In the genomic region with DNA sequence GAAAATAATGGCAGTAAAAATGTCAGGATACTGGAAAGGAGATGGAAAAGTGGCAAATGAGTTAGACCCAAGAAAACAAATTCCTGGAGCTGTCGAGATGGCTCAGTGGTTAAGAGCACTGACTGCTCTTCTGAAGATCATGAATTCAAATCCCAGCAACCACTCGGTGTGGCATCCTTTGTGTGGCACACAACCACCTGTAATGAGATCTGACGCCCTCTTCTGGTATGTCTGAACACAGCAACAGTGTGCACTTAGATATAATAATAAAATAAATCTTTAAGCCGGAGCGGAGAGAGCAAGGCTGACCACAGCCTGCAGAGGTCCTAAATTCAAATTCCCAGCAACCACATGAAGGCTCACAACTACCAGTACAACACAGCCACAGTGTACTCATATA, we compare ENCODE assay signal across 27 mouse cellular contexts. TPM values are rescaled to one million over a fixed set of nuclear protein-coding genes. Genes with fewer than 3 reads are reported as not detected.
DNase-seq lines count a peak whose midpoint lies in the region; ATAC-seq and TF ChIP-seq lines count a peak whose summit lies in the region.
"Had no signal": no experiment of that assay in that cellular context is flagged by ENCODE, and none has a peak within 500 bp of the region (broad histone marks: within the 10 kb centered on the region; RNA-seq: fewer than 3 reads in every experiment).

No protein-coding gene starts in this region.

- in situ Hi-C loops in CH12.LX (cut with MboI; ENCODE audit: low pct_ligation_motif_present, low pct_unique_long_range_greater_than_20kb, low sequenced_read_pairs): no loop called here

- no peaks in the 10 kb centered on the region for H3K9me3 ChIP-seq in intestine, postnatal 0 days (ENCODE audit: control insufficient read depth)
- no peaks in the 10 kb centered on the region for H3K9me3 ChIP-seq in intestine, embryonic 15.5 days
- no peaks in the 10 kb centered on the region for H3K9me3 ChIP-seq in midbrain, embryonic 10.5 days (replicated peaks)
- no peaks in the 10 kb centered on the region for H3K9me3 ChIP-seq in midbrain, embryonic 15.5 days
- H3K9me3 ChIP-seq in CH12.LX (replicated peaks; ENCODE audit: low read length): peaks cover 5% of the 10 kb centered on the region
- H3K9me3 ChIP-seq in hindbrain, embryonic 12.5 days (replicated peaks): no peaks in the 10 kb centered on the region
- H3K9me3 ChIP-seq in hindbrain, embryonic 11.5 days (ENCODE audit: control insufficient read depth, low read length): no peaks in the 10 kb centered on the region
- H3K9me3 ChIP-seq: forebrain, embryonic 12.5 days; hindbrain, embryonic 13.5 days; kidney, embryonic 15.5 days; liver, embryonic 15.5 days; lung, embryonic 15.5 days; midbrain, embryonic 13.5 days; neural tube, embryonic 12.5 days had no signal

- dilution Hi-C loops in CH12.LX (cut with MboI; ENCODE audit: extremely low pct_ligation_motif_present, extremely low pct_unique_long_range_greater_than_20kb, low sequenced_read_pairs): no loop called here

- no peak for ATAC-seq in intestine, postnatal 0 days
- ATAC-seq in intestine, embryonic 15.5 days: no peak
- ATAC-seq in midbrain, embryonic 15.5 days (replicated peaks): no peak
- no peak for ATAC-seq in hindbrain, embryonic 12.5 days (ENCODE audit: low FRiP score)
- no peak for ATAC-seq in hindbrain, embryonic 11.5 days (ENCODE audit: low FRiP score)

- H3K27ac ChIP-seq in intestine, postnatal 0 days (ENCODE audit: low read depth, low read length): no peak overlapping the region
- no peak overlapping the region for H3K27ac ChIP-seq in intestine, embryonic 15.5 days
- H3K27ac ChIP-seq in midbrain, embryonic 10.5 days (replicated peaks): peak overlapping the region; percentile 82; the same call in 1 of the 2 replicates
- no peak overlapping the region for H3K27ac ChIP-seq in midbrain, embryonic 15.5 days
- no peak overlapping the region for H3K27ac ChIP-seq in CH12.LX (ENCODE audit: insufficient read depth, low read depth)
- H3K27ac ChIP-seq in hindbrain, embryonic 12.5 days: no peak overlapping the region
- no peak overlapping the region for H3K27ac ChIP-seq in hindbrain, embryonic 11.5 days (ENCODE audit: low read depth, low read length)
- H3K27ac ChIP-seq: hindbrain, embryonic 13.5 days; kidney, embryonic 15.5 days; liver, embryonic 15.5 days; lung, embryonic 15.5 days; midbrain, embryonic 13.5 days; neural tube, embryonic 12.5 days had no signal

- TF ChIP-seq EP300 in CH12.LX (IDR thresholded peaks at IDR 0.05; ENCODE audit: low read length): no peak

- H3K79me2 ChIP-seq in CH12.LX (replicated peaks; ENCODE audit: control insufficient read depth, extremely low read depth, insufficient read depth, poor library complexity, severe bottlenecking): no peaks in the 10 kb centered on the region

- no peak overlapping the region for H3K9ac ChIP-seq in intestine, postnatal 0 days (ENCODE audit: low read depth, low read length)
- no peak overlapping the region for H3K9ac ChIP-seq in intestine, embryonic 15.5 days
- no peak overlapping the region for H3K9ac ChIP-seq in midbrain, embryonic 15.5 days
- H3K9ac ChIP-seq in CH12.LX (ENCODE audit: insufficient read depth, low read depth): no peak overlapping the region
- H3K9ac ChIP-seq in hindbrain, embryonic 12.5 days: no peak overlapping the region
- H3K9ac ChIP-seq in hindbrain, embryonic 11.5 days (ENCODE audit: low read depth, low read length): no peak overlapping the region
- H3K9ac ChIP-seq: forebrain, embryonic 12.5 days; hindbrain, embryonic 13.5 days; kidney, embryonic 15.5 days; liver, embryonic 15.5 days; lung, embryonic 15.5 days; midbrain, embryonic 13.5 days; neural tube, embryonic 12.5 days had no signal

- TF ChIP-seq POLR2A in CH12.LX (IDR thresholded peaks at IDR 0.05; ENCODE audit: low read depth, low read length): no peak

- no peak overlapping the region for H3K4me3 ChIP-seq in intestine, postnatal 0 days (ENCODE audit: low read depth, low read length)
- no peak overlapping the region for H3K4me3 ChIP-seq in intestine, embryonic 15.5 days (replicated peaks)
- no peak overlapping the region for H3K4me3 ChIP-seq in midbrain, embryonic 10.5 days
- H3K4me3 ChIP-seq in midbrain, embryonic 15.5 days: no peak overlapping the region
- H3K4me3 ChIP-seq in CH12.LX (replicated peaks in 1 of 3; ENCODE audit: low read depth in 2 of 3, low read length in 2 of 3, poor library complexity in 1 of 3): no peak overlapping the region
- H3K4me3 ChIP-seq in hindbrain, embryonic 12.5 days: no peak overlapping the region
- no peak overlapping the region for H3K4me3 ChIP-seq in hindbrain, embryonic 11.5 days (ENCODE audit: low read depth, low read length)
- H3K4me3 ChIP-seq: erythroblast, embryonic 14.5 days; forebrain, embryonic 12.5 days; hindbrain, embryonic 13.5 days; kidney, embryonic 15.5 days; liver, embryonic 15.5 days; lung, embryonic 15.5 days; midbrain, embryonic 13.5 days; myocyte; neural tube, embryonic 12.5 days had no signal

- no peaks in the 10 kb centered on the region for H3K36me3 ChIP-seq in intestine, postnatal 0 days (ENCODE audit: control insufficient read depth, insufficient read depth)
- no peaks in the 10 kb centered on the region for H3K36me3 ChIP-seq in intestine, embryonic 15.5 days
- no peaks in the 10 kb centered on the region for H3K36me3 ChIP-seq in midbrain, embryonic 10.5 days
- H3K36me3 ChIP-seq in midbrain, embryonic 15.5 days (replicated peaks): no peaks in the 10 kb centered on the region
- no peaks in the 10 kb centered on the region for H3K36me3 ChIP-seq in CH12.LX (replicated peaks in 1 of 2; ENCODE audit: control insufficient read depth in 1 of 2, insufficient read depth in 1 of 2, low read length in 1 of 2)
- H3K36me3 ChIP-seq in hindbrain, embryonic 12.5 days: no peaks in the 10 kb centered on the region
- H3K36me3 ChIP-seq in hindbrain, embryonic 11.5 days (ENCODE audit: control insufficient read depth, insufficient read depth, low read length): no peaks in the 10 kb centered on the region
- H3K36me3 ChIP-seq: forebrain, embryonic 12.5 days; hindbrain, embryonic 13.5 days; kidney, embryonic 15.5 days; liver, embryonic 15.5 days; lung, embryonic 15.5 days; midbrain, embryonic 13.5 days; neural tube, embryonic 12.5 days had no signal

- DNase-seq in midbrain, embryonic 10.5 days (ENCODE audit: low spot score): no peak
- peak; percentile 43 for DNase-seq in CH12.LX (ENCODE audit: extremely low read depth)
- peak; percentile 43 for DNase-seq in R1 (ENCODE audit: low read depth, low spot score)
- DNase-seq in hindbrain, embryonic 11.5 days (ENCODE audit: low spot score): no peak
- DNase-seq: adrenal gland, postnatal 25 days; B cell, adult 2 months; cerebellum, adult 18-20 months; cerebellum, postnatal 14 days; gastrocnemius, postnatal 10 days; kidney, adult 11 months; kidney, postnatal 36 days; layer of hippocampus, postnatal 36 days; lung, postnatal 36 days; thymus, postnatal 4 days had no signal

- 80% methylated on average over 5 of the region's 5 CpGs for WGBS in intestine, postnatal 0 days
- 78% methylated on average over 5 of the region's 5 CpGs for WGBS in intestine, embryonic 15.5 days
- WGBS in midbrain, embryonic 10.5 days: 81% methylated on average over 5 of the region's 5 CpGs
- 72% methylated on average over 5 of the region's 5 CpGs for WGBS in midbrain, embryonic 15.5 days
- 85% methylated on average over 5 of the region's 5 CpGs for WGBS in hindbrain, embryonic 12.5 days
- WGBS in hindbrain, embryonic 11.5 days: 73% methylated on average over 5 of the region's 5 CpGs

- H3K4me1 ChIP-seq in intestine, postnatal 0 days (replicated peaks; ENCODE audit: control insufficient read depth, insufficient read depth, low read length): no peaks in the 10 kb centered on the region
- H3K4me1 ChIP-seq in intestine, embryonic 15.5 days (replicated peaks): peaks cover 8% of the 10 kb centered on the region; the same call in 1 of the 2 replicates
- peaks cover 14% of the 10 kb centered on the region for H3K4me1 ChIP-seq in midbrain, embryonic 10.5 days
- H3K4me1 ChIP-seq in midbrain, embryonic 15.5 days: peaks cover 3% of the 10 kb centered on the region; the same call in 1 of the 2 replicates
- peaks cover 4 to 31% of the 10 kb centered on the region in 2 experiments for H3K4me1 ChIP-seq in CH12.LX (ENCODE audit: control insufficient read depth in 1 of 2, insufficient read depth in 2 of 2)
- H3K4me1 ChIP-seq in hindbrain, embryonic 12.5 days: peaks cover 4% of the 10 kb centered on the region; the same call in 1 of the 2 replicates
- H3K4me1 ChIP-seq in hindbrain, embryonic 11.5 days (replicated peaks; ENCODE audit: control insufficient read depth, insufficient read depth, low read length): no peaks in the 10 kb centered on the region
- H3K4me1 ChIP-seq: hindbrain, embryonic 13.5 days; liver, embryonic 15.5 days had no signal

- no peaks in the 10 kb centered on the region for H3K27me3 ChIP-seq in intestine, postnatal 0 days (replicated peaks; ENCODE audit: control insufficient read depth, insufficient read depth, low read length)
- H3K27me3 ChIP-seq in intestine, embryonic 15.5 days (replicated peaks): no peaks in the 10 kb centered on the region
- no peaks in the 10 kb centered on the region for H3K27me3 ChIP-seq in midbrain, embryonic 10.5 days (ENCODE audit: low read depth, poor library complexity, severe bottlenecking)
- H3K27me3 ChIP-seq in midbrain, embryonic 15.5 days (replicated peaks): no peaks in the 10 kb centered on the region
- H3K27me3 ChIP-seq in CH12.LX (replicated peaks): no peaks in the 10 kb centered on the region
- no peaks in the 10 kb centered on the region for H3K27me3 ChIP-seq in hindbrain, embryonic 12.5 days
- H3K27me3 ChIP-seq in hindbrain, embryonic 11.5 days (ENCODE audit: control insufficient read depth, insufficient read depth, low read length): no peaks in the 10 kb centered on the region
- H3K27me3 ChIP-seq: forebrain, embryonic 12.5 days; hindbrain, embryonic 13.5 days; kidney, embryonic 15.5 days; liver, embryonic 15.5 days; lung, embryonic 15.5 days; midbrain, embryonic 13.5 days; neural tube, embryonic 12.5 days had no signal

- TF ChIP-seq CTCF in intestine, postnatal 0 days (IDR thresholded peaks at IDR 0.05; ENCODE audit: low read depth): peak; percentile 30; the same call in 1 of the 2 replicates
- peak; percentile 19 to 53; a peak in 2 of 4 replicates for TF ChIP-seq CTCF in CH12.LX (conservative IDR thresholded peaks at IDR 0.05 in 1 of 2, IDR thresholded peaks at IDR 0.05 in 1 of 2; ENCODE audit: low read depth in 2 of 2, low read length in 2 of 2)

- no peak overlapping the region for H3K4me2 ChIP-seq in intestine, postnatal 0 days (replicated peaks; ENCODE audit: low read depth)
- H3K4me2 ChIP-seq in intestine, embryonic 15.5 days (replicated peaks): no peak overlapping the region
- no peak overlapping the region for H3K4me2 ChIP-seq in midbrain, embryonic 15.5 days
- H3K4me2 ChIP-seq in CH12.LX (ENCODE audit: insufficient read depth, low read depth, poor library complexity, severe bottlenecking): no peak overlapping the region
- no peak overlapping the region for H3K4me2 ChIP-seq in hindbrain, embryonic 12.5 days (replicated peaks)
- H3K4me2 ChIP-seq in hindbrain, embryonic 11.5 days (replicated peaks; ENCODE audit: low read depth, low read length): no peak overlapping the region
- H3K4me2 ChIP-seq: forebrain, embryonic 12.5 days; hindbrain, embryonic 13.5 days; liver, embryonic 15.5 days; midbrain, embryonic 13.5 days had no signal

- TF ChIP-seq RAD21 in CH12.LX (IDR thresholded peaks at IDR 0.05; ENCODE audit: low read depth, low read length): peak; percentile 24

RNA-seq across cellular contexts. Expression of gene 6030458C11Rik, which starts 35.9 kb away (rescaled TPM):
- polyA plus RNA-seq in intestine, postnatal 0 days (2015; fragmentation: Nextera tagmentation; extraction: Ambion mirVana): 10.0 and 12.1 TPM in 2 replicates
- polyA plus RNA-seq in intestine, embryonic 15.5 days (2015; fragmentation: Nextera tagmentation; extraction: Ambion mirVana): 30.5 and 31.7 TPM in 2 replicates
- polyA plus RNA-seq in midbrain, embryonic 10.5 days (2016; fragmentation: Nextera tagmentation; extraction: Ambion mirVana): 42.6 and 44.6 TPM in 2 replicates
- 33.8 and 37.0 TPM in 2 replicates for polyA plus RNA-seq in midbrain, embryonic 15.5 days (2015; fragmentation: Nextera tagmentation; extraction: Ambion mirVana)
- total RNA-seq in CH12.LX (2012; rRNA removed): 17.5 and 20.6 TPM in 2 replicates
- total RNA-seq in CH12.LX (2014; rRNA removed): 38.3 and 38.7 TPM in 2 replicates
- polyA plus RNA-seq in CH12.LX (2012; ENCODE audit: insufficient read length, low read depth): 29.5 and 30.6 TPM in 2 replicates
- polyA plus RNA-seq in hindbrain, embryonic 12.5 days (2016; fragmentation: Nextera tagmentation; extraction: Ambion mirVana): 39.9 and 40.6 TPM in 2 replicates
- polyA plus RNA-seq in hindbrain, embryonic 11.5 days (2014; fragmentation: Nextera tagmentation; extraction: Ambion mirVana): 27.7 and 38.6 TPM in 2 replicates

RNA-seq across cellular contexts. Expression of gene Drosha, which starts 36.1 kb away (rescaled TPM):
- 8.4 and 8.9 TPM in 2 replicates for polyA plus RNA-seq in intestine, postnatal 0 days (2015; fragmentation: Nextera tagmentation; extraction: Ambion mirVana)
- polyA plus RNA-seq in intestine, embryonic 15.5 days (2015; fragmentation: Nextera tagmentation; extraction: Ambion mirVana): 28.3 and 29.9 TPM in 2 replicates
- 77.9 and 81.3 TPM in 2 replicates for polyA plus RNA-seq in midbrain, embryonic 10.5 days (2016; fragmentation: Nextera tagmentation; extraction: Ambion mirVana)
- polyA plus RNA-seq in midbrain, embryonic 15.5 days (2015; fragmentation: Nextera tagmentation; extraction: Ambion mirVana): 54.0 and 57.5 TPM in 2 replicates
- 23.4 and 25.9 TPM in 2 replicates for total RNA-seq in CH12.LX (2012; rRNA removed)
- total RNA-seq in CH12.LX (2014; rRNA removed): 24.8 and 25.8 TPM in 2 replicates
- 79.2 and 81.9 TPM in 2 replicates for polyA plus RNA-seq in CH12.LX (2012; ENCODE audit: insufficient read length, low read depth)
- polyA plus RNA-seq in hindbrain, embryonic 12.5 days (2016; fragmentation: Nextera tagmentation; extraction: Ambion mirVana): 65.1 and 71.8 TPM in 2 replicates
- polyA plus RNA-seq in hindbrain, embryonic 11.5 days (2014; fragmentation: Nextera tagmentation; extraction: Ambion mirVana): 68.4 and 76.2 TPM in 2 replicates

RNA-seq across cellular contexts. Expression of gene Pdzd2, which starts 48.8 kb away (rescaled TPM):
- 10.1 and 12.5 TPM in 2 replicates for polyA plus RNA-seq in intestine, postnatal 0 days (2015; fragmentation: Nextera tagmentation; extraction: Ambion mirVana)
- polyA plus RNA-seq in intestine, embryonic 15.5 days (2015; fragmentation: Nextera tagmentation; extraction: Ambion mirVana): 13.7 and 14.3 TPM in 2 replicates
- 6.1 TPM in 2 replicates for polyA plus RNA-seq in midbrain, embryonic 10.5 days (2016; fragmentation: Nextera tagmentation; extraction: Ambion mirVana)
- 14.5 and 17.5 TPM in 2 replicates for polyA plus RNA-seq in midbrain, embryonic 15.5 days (2015; fragmentation: Nextera tagmentation; extraction: Ambion mirVana)
- 0.17 and 0.21 TPM in 2 replicates for total RNA-seq in CH12.LX (2012; rRNA removed)
- 0.04 and 0.05 TPM in 2 replicates for total RNA-seq in CH12.LX (2014; rRNA removed)
- 0.12 and 0.24 TPM in 2 replicates for polyA plus RNA-seq in CH12.LX (2012; ENCODE audit: insufficient read length, low read depth)
- polyA plus RNA-seq in hindbrain, embryonic 12.5 days (2016; fragmentation: Nextera tagmentation; extraction: Ambion mirVana): 8.7 and 10.2 TPM in 2 replicates
- 4.0 and 5.5 TPM in 2 replicates for polyA plus RNA-seq in hindbrain, embryonic 11.5 days (2014; fragmentation: Nextera tagmentation; extraction: Ambion mirVana)

Comparison
In these comparisons a context has a peak if more than half of its experiments do, and no peak if none do; other contexts are left out.
1. DNase-seq: peak in CH12.LX (single experiment) and R1 (single experiment); none in midbrain, embryonic 10.5 days (single experiment) and hindbrain, embryonic 11.5 days (single experiment).